Mouse (Mus musculus): ENCODE data around the gene Defb23. TPM values are rescaled to one million over a fixed set of nuclear protein-coding genes. Genes with fewer than 3 reads are reported as not detected.

The Defb23 gene
- total RNA-seq (2023): not detected

GRCm38 (mm10) chr2:152464570-152465150, at the start of gene Defb23:
Gene Defb23 (minus strand): TSS chr2:152464620.

GRCm38 (mm10) chr2:152511592-152511991, 47.2 kb upstream of the Defb23 start, which contains the start of gene Defb26:
Gene Defb26 (minus strand): TSS chr2:152511692.

GRCm38 (mm10) chr2:152490038-152490437, 25.6 kb upstream of the Defb23 start, which contains the start of gene Defb22:
Gene Defb22 (minus strand): TSS chr2:152490138.

GRCm38 (mm10) chr2:152476763-152477162, 12.3 kb upstream of the Defb23 start, which contains the start of gene Defb20:
Gene Defb20 (plus strand): TSS chr2:152477063.

GRCm38 (mm10) chr2:152415287-152415686, 49.1 kb downstream of the Defb23 start, which contains the start of gene 6820408C15Rik:
Gene 6820408C15Rik (plus strand): TSS chr2:152415587.

GRCm38 (mm10) chr2:152414591-152415165, 49.7 kb downstream of the Defb23 start, which contains the start of gene Zcchc3:
Gene Zcchc3 (minus strand): TSS chr2:152415027.

Other genes starting within 250 kb of the Defb23 start
- 10 to 100 TPM; 57.8 to 58.7 TPM for gene Csnk2a1, start 237.8 kb downstream of the Defb23 start, total RNA-seq (2023)
- 10 to 100 TPM; 77.3 to 78.6 TPM for gene Tbc1d20, start 170.8 kb downstream of the Defb23 start, total RNA-seq (2023)
- 10 to 100 TPM; 77.5 to 83.0 TPM for gene Rbck1, start 132.0 kb downstream of the Defb23 start, total RNA-seq (2023)
- 1 to 10 TPM; 2.9 to 4.0 TPM for gene Trib3, start 120.6 kb downstream of the Defb23 start, total RNA-seq (2023)
- gene Nrsn2, start 88.0 kb downstream of the Defb23 start, total RNA-seq (2023): not detected
- gene Sox12, start 66.6 kb downstream of the Defb23 start, total RNA-seq (2023): 1 to 10 TPM in 1 of 2 experiments, under 1 TPM in 1; 0.77 to 1.5 TPM
- 1 to 10 TPM; 1.9 TPM for gene Zcchc3, start 49.6 kb downstream of the Defb23 start, total RNA-seq (2023)
- gene 6820408C15Rik, start 49.0 kb downstream of the Defb23 start, total RNA-seq (2023): under 1 TPM in 1 of 2 experiments, not detected in 1; 0.31 TPM
- not detected for gene Defb20, start 12.4 kb upstream of the Defb23 start, total RNA-seq (2023)
- gene Defb22, start 25.5 kb upstream of the Defb23 start, total RNA-seq (2023): not detected
- not detected for gene Defb26, start 47.1 kb upstream of the Defb23 start, total RNA-seq (2023)
- not detected for gene Defb28, start 53.6 kb upstream of the Defb23 start, total RNA-seq (2023)
- gene Defb29, start 75.5 kb upstream of the Defb23 start, total RNA-seq (2023): not detected
- gene Gm17416, start 104.7 kb upstream of the Defb23 start, total RNA-seq (2023): not detected
- not detected for gene Defb21, start 108.1 kb upstream of the Defb23 start, total RNA-seq (2023)
- not detected for gene Defb19, start 115.7 kb upstream of the Defb23 start, total RNA-seq (2023)
- gene Defb45, start 134.8 kb upstream of the Defb23 start, total RNA-seq (2023): not detected
- gene Defb36, start 139.7 kb upstream of the Defb23 start, total RNA-seq (2023): not detected
- 1 to 10 TPM in 1 of 2 experiments, not detected in 1; 1.7 TPM for gene Defb25, start 158.4 kb upstream of the Defb23 start, total RNA-seq (2023)
- gene Rem1, start 162.3 kb upstream of the Defb23 start, total RNA-seq (2023): 10 to 100 TPM; 10.2 to 11.2 TPM
- 100 to 1,000 TPM; 132 to 147 TPM for gene H13, start 204.8 kb upstream of the Defb23 start, total RNA-seq (2023)
- gene Mcts2, start 222.4 kb upstream of the Defb23 start, total RNA-seq (2023): 10 to 100 TPM; 13.8 to 15.9 TPM

Data from neutrophil, adult 59 days (primary cell).